Mouse (Mus musculus) MN1 (cell line): ENCODE data around the gene Gm27021.
A peak's percentile ranks its signal among the peaks of the same experiment; 100 is the strongest.

Experiments
- DNase-seq: peaks from one replicate; pipeline ENCODE4 v3.0.0-alpha.2; 2016; ENCODE audit warnings: low spot score

Gm27021 gene

GRCm38 (mm10) chr8:120565151-120565711, 102.6 kb downstream of the Gm27021 start:
- DNase-seq = peak; percentile 42

GRCm38 (mm10) chr8:120563851-120564837, 103.7 kb downstream of the Gm27021 start:
- peak; percentile 97 for DNase-seq

GRCm38 (mm10) chr8:120563348-120563724, 104.5 kb downstream of the Gm27021 start:
- peak; percentile 89 for DNase-seq

GRCm38 (mm10) chr8:120562680-120563347, 105.1 kb downstream of the Gm27021 start:
- DNase-seq = peak; percentile 21

- peak; percentile 64 for DNase-seq
Measured at GRCm38 (mm10) chr8:120561539-120562435, 106.1 kb downstream of the Gm27021 start.

- DNase-seq = peak; percentile 83
Measured at GRCm38 (mm10) chr8:120560535-120560934, 107.3 kb downstream of the Gm27021 start.

- DNase-seq = peak; percentile 93
Measured at GRCm38 (mm10) chr8:120559654-120560053, 108.2 kb downstream of the Gm27021 start.
